Mouse (Mus musculus) heart, adult 2 months (tissue): ENCODE measurements around the gene Lime1.

Source experiments
- CTCF ChIP-seq: fragments of 200-600 bp; IDR thresholded peaks from 2 replicates; pipeline ENCODE4 v1.8.1; 2022; ENCODE audit warnings: antibody characterized with exemption, mild to moderate bottlenecking, moderate library complexity
- POLR2A ChIP-seq: fragments of 200-500 bp; IDR thresholded peaks from 2 replicates; pipeline ENCODE4 v1.6.1; 2011; ENCODE audit warnings: mild to moderate bottlenecking, low read depth, low read length, control low read depth; ENCODE audit not compliant: insufficient read depth

DNA sequence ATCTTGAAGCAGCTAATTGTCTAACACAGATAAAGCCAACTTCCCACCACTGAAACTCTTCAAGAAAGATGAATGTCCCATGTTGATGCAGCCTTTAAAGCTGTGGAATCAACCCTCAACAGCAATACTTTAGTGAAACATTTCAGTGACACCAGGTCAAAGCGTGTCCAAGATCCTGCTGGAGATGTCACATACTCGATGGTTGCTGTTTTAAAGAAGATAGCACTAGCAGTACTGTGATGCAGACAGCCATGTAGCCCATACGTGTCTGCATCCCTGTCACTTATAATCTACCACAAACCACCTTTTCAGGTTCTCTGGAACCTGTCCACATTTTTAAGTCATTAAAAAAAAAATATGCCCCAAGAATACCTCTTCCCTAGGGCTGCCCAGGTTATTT lies 23.8 kb downstream of the Lime1 start:
- TF ChIP-seq CTCF = no peak
- TF ChIP-seq POLR2A = no peak
